Mouse (Mus musculus): Measurements from ENCODE around the gene Mpp2. TPM values are rescaled to one million over a fixed set of nuclear protein-coding genes. Genes with fewer than 3 reads are reported as not detected.
A peak's percentile ranks its signal among the peaks of the same experiment; 100 is the strongest.

The Mpp2 gene
- polyA plus RNA-seq, 1 experiment from 2014 or later = 15.5 TPM

DNA sequence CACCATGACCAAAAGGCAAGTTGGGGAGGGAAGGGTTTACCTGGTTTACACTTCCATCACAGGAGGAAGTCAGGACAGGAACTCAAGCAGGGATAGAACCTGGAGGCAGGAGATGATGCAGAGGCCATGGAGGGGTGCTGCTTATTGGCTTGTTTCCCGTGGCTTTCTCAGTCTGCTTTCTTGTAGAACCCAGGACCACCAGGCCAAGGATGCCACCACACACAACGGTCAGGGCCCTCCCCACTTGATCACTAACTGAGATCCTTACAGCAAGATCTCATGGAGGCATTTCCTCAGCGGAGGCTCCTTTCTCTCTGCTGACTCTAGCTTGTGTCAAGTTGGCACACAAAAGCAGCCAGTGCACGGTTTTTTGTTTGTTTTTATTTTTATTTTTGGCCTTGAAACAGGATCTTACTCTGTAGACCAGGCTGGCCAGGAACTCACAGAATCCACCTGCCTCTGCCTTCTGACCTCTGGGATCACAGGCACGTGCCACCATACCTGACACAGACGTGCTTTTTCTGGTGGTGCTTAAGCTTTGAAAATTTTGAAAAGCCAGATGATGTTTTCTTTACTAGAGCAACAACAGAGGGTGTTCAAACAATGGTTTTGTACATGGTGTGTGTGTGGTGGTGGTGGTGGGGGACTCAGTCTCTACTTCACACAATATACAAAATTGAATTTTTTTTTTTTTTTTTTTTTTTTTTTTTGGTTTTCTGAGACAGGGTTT, 60.1 kb downstream of the Mpp2 start, which contains the start of gene Mpp3:
TSS of gene Mpp3 (minus strand) at position 375 of the 730 bp plus-strand sequence.
- H3K27ac ChIP-seq (replicated peaks) = peak within 1 kb of the TSS; percentile 90
- DNase-seq (ENCODE audit: low spot score) = no peak
- 66% methylated on average over 6 of the region's 6 CpGs for WGBS
- peaks cover 8% of the 10 kb centered on the region for H3K36me3 ChIP-seq
- H3K4me3 ChIP-seq = peak within 1 kb of the TSS; percentile 77
- H3K4me1 ChIP-seq = peaks cover 36% of the 10 kb centered on the region
- no peaks in the 10 kb centered on the region for H3K9me3 ChIP-seq (replicated peaks)
- peaks cover 49% of the 10 kb centered on the region for H3K27me3 ChIP-seq (ENCODE audit: low read depth, poor library complexity, severe bottlenecking)

DNA sequence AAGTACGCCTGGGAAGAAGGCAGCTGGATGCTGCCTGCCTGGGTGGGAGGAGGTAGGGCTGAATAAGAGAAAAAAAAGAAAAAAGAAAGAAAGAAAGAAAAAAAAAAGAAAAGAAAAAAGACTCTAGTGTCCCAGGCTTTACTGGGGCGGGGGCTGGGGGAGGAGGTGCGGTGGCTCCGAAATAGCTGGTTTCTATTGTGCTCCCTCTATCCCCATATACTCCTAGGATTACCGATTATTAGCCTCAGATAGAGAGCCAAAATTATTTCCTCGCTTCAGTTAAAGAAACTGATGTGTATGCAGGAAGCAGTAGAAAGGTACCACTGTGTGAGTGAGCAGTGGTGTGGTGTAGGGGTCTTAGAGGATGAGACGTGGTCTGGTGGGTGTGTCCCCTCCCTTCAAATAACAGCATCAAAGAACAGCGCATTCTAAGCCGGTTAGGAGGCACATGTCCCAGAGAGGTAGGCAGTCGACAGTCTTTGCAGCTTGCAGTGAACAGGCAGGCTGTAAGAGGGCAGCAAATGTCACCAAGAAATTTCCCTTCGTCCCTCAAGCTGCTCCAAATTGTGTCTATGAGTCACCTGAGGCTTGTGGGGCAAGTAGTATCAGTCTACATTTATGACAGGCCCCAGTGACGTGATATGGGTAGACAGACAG, 60.8 kb downstream of the Mpp2 start:
- Histone ChIP-seq H3K9me3 (replicated peaks) (no peaks in the 10 kb centered on the region), H3K4me1 (peaks cover 36% of the 10 kb centered on the region), H3K27me3 (ENCODE audit: low read depth, poor library complexity, severe bottlenecking) (peaks cover 49% of the 10 kb centered on the region), H3K36me3 (peaks cover 13% of the 10 kb centered on the region), H3K27ac (replicated peaks) (peak overlapping the region; percentile 90), H3K4me3 (peak overlapping the region; percentile 77)
- 6% methylated on average over 12 of the region's 12 CpGs for WGBS
- peak; percentile 34 for DNase-seq (ENCODE audit: low spot score)

GRCm38 (mm10) chr11:102026694-102027360, 61.5 kb downstream of the Mpp2 start:
- Histone ChIP-seq H3K4me1 (peaks cover 36% of the 10 kb centered on the region), H3K27me3 (ENCODE audit: low read depth, poor library complexity, severe bottlenecking) (peaks cover 49% of the 10 kb centered on the region), H3K4me3 (peak overlapping the region; percentile 77), H3K27ac (replicated peaks) (peak overlapping the region; percentile 90), H3K9me3 (replicated peaks) (no peaks in the 10 kb centered on the region), H3K36me3 (peaks cover 19% of the 10 kb centered on the region)
- DNase-seq (ENCODE audit: low spot score) = peak; percentile 85
- under 1% methylated on average over 59 of the region's 73 CpGs for WGBS

DNA sequence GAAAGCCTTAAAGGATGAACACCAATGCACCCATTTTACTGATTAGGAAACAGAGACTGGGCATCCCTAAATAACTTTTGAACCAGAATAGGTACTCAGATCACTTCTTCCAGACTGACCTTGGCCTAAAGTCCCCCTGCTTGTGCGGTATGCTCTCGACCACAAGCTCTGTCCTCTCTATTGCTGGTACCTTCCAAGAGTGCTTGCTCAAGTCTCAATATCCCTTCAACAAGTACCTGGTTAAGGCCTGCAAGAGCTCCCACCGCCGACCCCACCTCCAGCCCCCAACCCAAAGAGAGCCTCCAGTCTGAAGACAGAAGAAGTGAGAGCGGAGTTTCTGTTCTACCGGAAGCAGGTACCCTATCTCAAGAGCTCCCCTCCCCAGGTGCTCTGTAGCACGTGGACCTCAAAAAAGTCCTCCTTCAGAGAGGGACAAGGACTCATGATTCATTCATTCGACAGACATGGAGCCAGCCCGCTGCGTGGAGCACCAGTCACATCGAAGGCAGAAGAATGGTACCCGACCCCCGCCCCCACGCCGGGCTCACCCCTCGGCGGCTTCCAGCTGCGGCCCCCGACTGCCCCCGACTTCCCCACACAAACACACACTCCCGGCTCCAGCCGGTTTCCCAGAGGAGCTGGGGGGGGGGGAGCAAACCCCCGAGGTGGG, 62.2 kb downstream of the Mpp2 start:
- Histone ChIP-seq H3K27ac (replicated peaks) (peak overlapping the region; percentile 90), H3K4me1 (peaks cover 36% of the 10 kb centered on the region), H3K27me3 (ENCODE audit: low read depth, poor library complexity, severe bottlenecking) (peaks cover 49% of the 10 kb centered on the region), H3K4me3 (peak overlapping the region; percentile 77), H3K9me3 (replicated peaks) (no peaks in the 10 kb centered on the region), H3K36me3 (peaks cover 25% of the 10 kb centered on the region)
- WGBS = 3% methylated on average over 23 of the region's 23 CpGs
- no peak for DNase-seq (ENCODE audit: low spot score)

DNA sequence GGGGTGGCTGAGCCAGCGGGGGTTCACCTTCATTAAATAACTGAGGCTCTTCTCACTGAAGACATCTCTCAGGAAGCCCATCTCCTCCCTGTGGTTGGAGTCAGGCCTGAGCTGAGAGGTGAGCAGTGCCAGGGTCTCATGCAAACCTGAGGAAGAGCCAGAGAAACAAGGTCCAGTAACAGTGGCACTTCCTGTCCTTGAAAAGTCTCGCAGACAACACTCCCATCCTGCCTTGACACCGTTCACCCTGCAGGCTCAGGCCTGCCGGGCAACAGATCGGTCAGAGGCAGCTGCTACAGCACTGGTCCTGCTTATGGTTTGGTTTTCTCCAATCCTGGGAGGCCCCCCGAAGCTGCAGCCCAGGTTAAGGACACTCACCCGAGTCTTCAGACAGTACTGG, 63.0 kb downstream of the Mpp2 start:
- Histone ChIP-seq H3K9me3 (replicated peaks) (no peaks in the 10 kb centered on the region), H3K27me3 (ENCODE audit: low read depth, poor library complexity, severe bottlenecking) (peaks cover 49% of the 10 kb centered on the region), H3K4me1 (peaks cover 36% of the 10 kb centered on the region), H3K27ac (replicated peaks) (no peak overlapping the region), H3K36me3 (peaks cover 25% of the 10 kb centered on the region), H3K4me3 (peak overlapping the region; percentile 77)
- no peak for DNase-seq (ENCODE audit: low spot score)
- 44% methylated on average over 7 of the region's 7 CpGs for WGBS

DNA sequence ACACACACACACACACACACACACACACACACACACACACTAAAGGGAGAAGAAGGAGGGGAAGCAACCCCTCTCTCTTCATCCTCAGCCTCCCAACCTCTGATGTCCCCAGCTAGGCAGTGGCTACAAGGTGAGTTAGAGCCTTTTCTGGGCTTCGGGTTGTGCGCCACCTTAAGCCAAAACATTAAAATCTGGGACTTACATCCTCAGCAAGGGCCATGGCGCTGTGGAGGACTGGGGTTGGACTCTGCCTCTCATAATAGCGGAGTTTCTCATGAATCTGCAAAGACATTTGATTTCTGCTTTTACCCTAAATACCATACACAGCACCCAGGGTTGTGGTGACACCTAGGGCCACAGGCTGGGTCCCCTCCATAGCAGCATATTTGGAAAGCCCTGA, 63.4 kb downstream of the Mpp2 start:
- no peak for DNase-seq (ENCODE audit: low spot score)
- H3K4me3 ChIP-seq = no peak overlapping the region
- peaks cover 25% of the 10 kb centered on the region for H3K36me3 ChIP-seq
- peaks cover 37% of the 10 kb centered on the region for H3K4me1 ChIP-seq
- no peak overlapping the region for H3K27ac ChIP-seq (replicated peaks)
- H3K9me3 ChIP-seq (replicated peaks) = no peaks in the 10 kb centered on the region
- 86% methylated on average over 4 of the region's 4 CpGs for WGBS
- peaks cover 49% of the 10 kb centered on the region for H3K27me3 ChIP-seq (ENCODE audit: low read depth, poor library complexity, severe bottlenecking)

GRCm38 (mm10) chr11:102024084-102024758, 64.1 kb downstream of the Mpp2 start:
- Histone ChIP-seq H3K4me3 (no peak overlapping the region), H3K27ac (replicated peaks) (no peak overlapping the region), H3K4me1 (peaks cover 41% of the 10 kb centered on the region), H3K9me3 (replicated peaks) (no peaks in the 10 kb centered on the region), H3K27me3 (ENCODE audit: low read depth, poor library complexity, severe bottlenecking) (peaks cover 46% of the 10 kb centered on the region), H3K36me3 (peaks cover 29% of the 10 kb centered on the region)
- no peak for DNase-seq (ENCODE audit: low spot score)
- WGBS = 90% methylated on average over 6 of the region's 6 CpGs

GRCm38 (mm10) chr11:102023406-102023805, 64.9 kb downstream of the Mpp2 start:
- H3K27me3 ChIP-seq (ENCODE audit: low read depth, poor library complexity, severe bottlenecking) = peaks cover 41% of the 10 kb centered on the region
- H3K27ac ChIP-seq (replicated peaks) = 0 out of 2 replicates have a peak overlapping the region, but pooled peaks have one; percentile 17
- no peaks in the 10 kb centered on the region for H3K9me3 ChIP-seq (replicated peaks)
- no peak for DNase-seq (ENCODE audit: low spot score)
- H3K36me3 ChIP-seq = peaks cover 35% of the 10 kb centered on the region
- H3K4me1 ChIP-seq = peaks cover 41% of the 10 kb centered on the region
- H3K4me3 ChIP-seq = no peak overlapping the region
- WGBS = 87% methylated on average over 13 of the region's 13 CpGs

DNA sequence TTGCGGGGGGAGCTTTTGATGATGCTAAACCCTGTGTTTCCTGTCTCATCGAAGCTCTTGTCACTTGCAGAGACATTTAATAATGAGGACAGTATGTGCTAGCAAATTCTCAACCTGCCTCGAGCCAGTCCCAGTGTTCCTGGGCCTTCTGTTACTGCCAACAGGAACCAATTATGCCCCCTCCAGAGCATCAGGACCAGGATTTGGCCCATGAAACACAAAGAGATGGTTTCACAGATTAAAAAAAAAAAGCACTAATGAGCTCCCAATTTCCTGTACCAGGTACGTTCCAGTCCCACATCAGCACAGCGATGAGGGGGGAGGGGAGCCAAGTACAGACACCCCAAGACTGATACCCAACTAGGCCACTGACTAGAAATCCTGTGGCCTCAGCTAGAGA, 67.1 kb downstream of the Mpp2 start:
- no peak overlapping the region for H3K27ac ChIP-seq (replicated peaks)
- 93% methylated on average over 5 of the region's 5 CpGs for WGBS
- peaks cover 29% of the 10 kb centered on the region for H3K27me3 ChIP-seq (ENCODE audit: low read depth, poor library complexity, severe bottlenecking)
- DNase-seq (ENCODE audit: low spot score) = no peak
- H3K36me3 ChIP-seq = peaks cover 53% of the 10 kb centered on the region
- peaks cover 20% of the 10 kb centered on the region for H3K4me1 ChIP-seq
- H3K4me3 ChIP-seq = no peak overlapping the region
- H3K9me3 ChIP-seq (replicated peaks) = no peaks in the 10 kb centered on the region

DNA sequence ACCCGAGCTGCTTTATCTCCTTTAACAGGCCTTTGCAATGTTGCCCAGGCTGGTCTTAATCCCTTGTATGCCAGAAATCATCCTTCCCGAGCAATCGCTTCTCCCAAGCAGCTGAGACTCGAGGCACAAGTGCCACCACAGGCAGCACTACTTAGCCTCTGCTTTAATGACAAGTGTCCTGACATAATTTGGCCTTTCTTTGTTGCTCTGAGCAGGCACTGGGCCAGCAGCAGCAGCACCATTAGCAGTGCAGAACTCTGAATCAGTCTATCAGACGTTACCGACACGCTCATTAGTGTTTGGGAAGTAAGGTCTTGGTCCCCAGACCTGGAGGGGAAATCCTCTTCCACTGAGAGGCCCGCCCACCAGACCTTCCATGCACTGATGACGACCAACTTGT, 68.6 kb downstream of the Mpp2 start:
- WGBS = 83% methylated on average over 9 of the region's 9 CpGs
- no peak for DNase-seq (ENCODE audit: low spot score)
- Histone ChIP-seq H3K4me3 (no peak overlapping the region), H3K27me3 (ENCODE audit: low read depth, poor library complexity, severe bottlenecking) (peaks cover 15% of the 10 kb centered on the region), H3K9me3 (replicated peaks) (no peaks in the 10 kb centered on the region), H3K36me3 (peaks cover 62% of the 10 kb centered on the region), H3K4me1 (peaks cover 12% of the 10 kb centered on the region), H3K27ac (replicated peaks) (no peak overlapping the region)

- Histone ChIP-seq H3K27me3 (ENCODE audit: low read depth, poor library complexity, severe bottlenecking) (no peaks in the 10 kb centered on the region), H3K36me3 (peaks cover 71% of the 10 kb centered on the region), H3K4me3 (no peak overlapping the region), H3K27ac (replicated peaks) (no peak overlapping the region), H3K4me1 (peaks cover 11% of the 10 kb centered on the region; the same call in 1 of the 2 replicates), H3K9me3 (replicated peaks) (no peaks in the 10 kb centered on the region)
- WGBS = 95% methylated on average over 1 of the region's 1 CpGs
- no peak for DNase-seq (ENCODE audit: low spot score)
Measured at GRCm38 (mm10) chr11:102016136-102016535, 72.2 kb downstream of the Mpp2 start.

- H3K4me3 ChIP-seq = no peak overlapping the region
- no peak for DNase-seq (ENCODE audit: low spot score)
- 0 out of 2 replicates have a peak overlapping the region, but pooled peaks have one; percentile 7 for H3K27ac ChIP-seq (replicated peaks)
- peaks cover 78% of the 10 kb centered on the region for H3K36me3 ChIP-seq
- H3K4me1 ChIP-seq = peaks cover 12% of the 10 kb centered on the region
- WGBS = 68% methylated on average over 6 of the region's 6 CpGs
- no peaks in the 10 kb centered on the region for H3K27me3 ChIP-seq (ENCODE audit: low read depth, poor library complexity, severe bottlenecking)
- no peaks in the 10 kb centered on the region for H3K9me3 ChIP-seq (replicated peaks)
Measured at GRCm38 (mm10) chr11:102015472-102015871, 72.8 kb downstream of the Mpp2 start.
